Mouse (Mus musculus): ENCODE results near the gene Dnajc9. TPM values are rescaled to one million over a fixed set of nuclear protein-coding genes. Genes with fewer than 3 reads are reported as not detected.

The Dnajc9 gene
- 164 and 228 TPM in 2 replicates for polyA plus RNA-seq (2014; fragmentation: Nextera tagmentation; extraction: Ambion mirVana)

DNA sequence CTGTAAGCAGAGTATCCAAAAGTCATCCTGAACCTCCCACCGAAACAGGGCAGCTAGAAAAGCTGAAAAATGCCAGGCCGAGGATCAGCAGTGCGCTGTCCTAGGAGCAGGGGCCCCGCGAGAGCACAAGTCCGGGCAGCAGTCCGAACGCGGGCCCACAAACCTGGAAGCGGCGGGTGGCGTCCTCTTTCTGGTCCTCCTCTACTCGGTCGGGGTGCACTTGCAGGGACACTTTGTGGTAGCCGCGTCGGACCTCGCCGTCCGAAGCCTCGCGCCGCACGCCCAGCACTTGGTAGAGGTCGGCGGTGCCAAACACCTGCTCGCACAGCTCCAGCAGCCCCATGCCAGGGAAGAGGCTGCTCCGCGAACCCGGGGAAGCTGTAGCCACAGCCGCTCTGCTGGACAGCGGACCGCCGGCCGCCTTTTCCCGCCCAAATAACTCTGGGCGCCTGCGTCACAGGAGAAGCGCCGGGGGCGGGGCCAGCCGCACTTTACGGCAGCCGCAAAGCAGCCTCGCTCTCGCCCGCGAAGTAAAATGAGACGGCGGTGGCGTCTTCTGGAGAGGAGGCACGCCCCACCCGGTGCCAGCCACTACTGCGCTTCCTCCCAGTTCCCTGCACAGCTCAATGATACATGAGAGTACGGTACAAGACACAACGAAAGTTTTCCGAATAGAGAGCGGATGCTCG lies at the start of gene Dnajc9:
Gene Dnajc9, minus strand, starts transcription at position 470 of the 689 bp plus-strand sequence.
- Histone ChIP-seq H3K27me3 (ENCODE audit: control insufficient read depth, insufficient read depth, low read length) (no peaks in the 10 kb centered on the region), H3K9me3 (ENCODE audit: control insufficient read depth, low read length) (no peaks in the 10 kb centered on the region), H3K27ac (ENCODE audit: low read depth, low read length) (peak within 1 kb of the TSS; percentile 39; the same call in 1 of the 2 replicates), H3K36me3 (ENCODE audit: control insufficient read depth, insufficient read depth, low read length) (no peaks in the 10 kb centered on the region; the same call in 1 of the 2 replicates), H3K9ac (ENCODE audit: low read depth, low read length) (peak within 1 kb of the TSS; percentile 78), H3K4me3 (ENCODE audit: low read depth, low read length) (peak within 1 kb of the TSS; percentile 74), H3K4me2 (replicated peaks; ENCODE audit: low read depth, low read length) (peak within 1 kb of the TSS; percentile 78), H3K4me1 (replicated peaks; ENCODE audit: control insufficient read depth, insufficient read depth, low read length) (peaks cover 10% of the 10 kb centered on the region)
- peak; percentile 96 for DNase-seq (ENCODE audit: low spot score)
- peak; percentile 75 for ATAC-seq (ENCODE audit: low FRiP score)
- under 1% methylated on average over 55 of the region's 59 CpGs for WGBS

DNA sequence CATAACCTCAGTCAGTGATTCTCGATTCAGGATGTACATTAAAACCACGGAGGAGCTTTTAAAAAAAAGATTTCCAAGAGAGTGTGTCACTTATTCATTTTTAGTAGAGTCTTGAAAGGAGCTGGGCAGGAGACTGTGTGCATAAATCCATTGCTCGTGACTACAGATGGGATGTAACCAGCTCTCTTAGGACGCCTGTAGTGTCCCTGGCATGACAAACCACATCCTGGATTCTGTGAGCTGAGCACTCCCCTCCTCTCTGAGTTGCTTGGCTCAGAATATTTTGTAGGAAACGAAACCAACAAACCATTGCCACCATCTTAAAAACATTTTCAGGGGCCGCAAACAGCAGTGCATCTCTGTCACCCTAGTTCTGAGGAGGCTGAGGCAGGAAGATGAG lies 48.3 kb upstream of the Dnajc9 start:
- Histone ChIP-seq H3K9me3 (ENCODE audit: control insufficient read depth, low read length) (no peaks in the 10 kb centered on the region), H3K4me2 (replicated peaks; ENCODE audit: low read depth, low read length) (no peak overlapping the region), H3K4me3 (ENCODE audit: low read depth, low read length) (no peak overlapping the region), H3K36me3 (ENCODE audit: control insufficient read depth, insufficient read depth, low read length) (no peaks in the 10 kb centered on the region), H3K27me3 (ENCODE audit: control insufficient read depth, insufficient read depth, low read length) (no peaks in the 10 kb centered on the region), H3K9ac (ENCODE audit: low read depth, low read length) (no peak overlapping the region), H3K4me1 (replicated peaks; ENCODE audit: control insufficient read depth, insufficient read depth, low read length) (no peaks in the 10 kb centered on the region), H3K27ac (ENCODE audit: low read depth, low read length) (no peak overlapping the region)
- ATAC-seq (ENCODE audit: low FRiP score): no peak
- WGBS: 83% methylated on average over 6 of the region's 6 CpGs
- no peak for DNase-seq (ENCODE audit: low spot score)

GRCm38 (mm10) chr14:20432420-20432819 lies 43.7 kb upstream of the Dnajc9 start:
- H3K4me1 ChIP-seq (replicated peaks; ENCODE audit: control insufficient read depth, insufficient read depth, low read length): no peaks in the 10 kb centered on the region

DNA sequence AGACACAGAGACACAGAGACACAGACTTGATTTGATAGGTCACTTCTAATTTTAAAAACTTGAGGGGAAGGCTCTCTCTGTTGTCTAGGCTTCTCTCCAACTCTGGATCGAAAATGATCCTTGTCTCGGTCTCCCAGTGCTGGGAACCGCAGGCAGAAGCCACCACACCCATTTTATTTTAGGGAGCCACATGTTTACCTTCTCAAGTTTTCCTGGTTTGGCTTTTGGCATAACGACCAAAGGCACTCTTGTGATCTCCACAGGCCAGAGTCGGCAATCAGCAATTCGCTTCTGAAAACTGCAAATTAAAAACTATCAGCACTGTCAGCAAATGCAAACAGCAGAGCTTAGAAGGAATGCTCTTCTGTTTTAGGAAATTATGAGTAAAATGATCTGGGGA lies 43.0 kb upstream of the Dnajc9 start:
- Histone ChIP-seq H3K9me3 (ENCODE audit: control insufficient read depth, low read length) (no peaks in the 10 kb centered on the region), H3K4me1 (replicated peaks; ENCODE audit: control insufficient read depth, insufficient read depth, low read length) (no peaks in the 10 kb centered on the region), H3K27ac (ENCODE audit: low read depth, low read length) (no peak overlapping the region), H3K4me3 (ENCODE audit: low read depth, low read length) (no peak overlapping the region), H3K36me3 (ENCODE audit: control insufficient read depth, insufficient read depth, low read length) (no peaks in the 10 kb centered on the region), H3K27me3 (ENCODE audit: control insufficient read depth, insufficient read depth, low read length) (no peaks in the 10 kb centered on the region), H3K4me2 (replicated peaks; ENCODE audit: low read depth, low read length) (no peak overlapping the region), H3K9ac (ENCODE audit: low read depth, low read length) (no peak overlapping the region)
- no peak for DNase-seq (ENCODE audit: low spot score)
- 85% methylated on average over 6 of the region's 6 CpGs for WGBS
- no peak for ATAC-seq (ENCODE audit: low FRiP score)

More at GRCm38 (mm10) chr14:20432420-20432819, 43.7 kb upstream of the Dnajc9 start:
- ATAC-seq (ENCODE audit: low FRiP score) (no peak), DNase-seq (ENCODE audit: low spot score) (no peak)
- no peaks in the 10 kb centered on the region for H3K9me3 ChIP-seq (ENCODE audit: control insufficient read depth, low read length)
- H3K4me3 ChIP-seq (ENCODE audit: low read depth, low read length): no peak overlapping the region
- H3K9ac ChIP-seq (ENCODE audit: low read depth, low read length): no peak overlapping the region
- no peak overlapping the region for H3K4me2 ChIP-seq (replicated peaks; ENCODE audit: low read depth, low read length)
- H3K27ac ChIP-seq (ENCODE audit: low read depth, low read length): no peak overlapping the region
- WGBS: 92% methylated on average over 4 of the region's 4 CpGs
- no peaks in the 10 kb centered on the region for H3K36me3 ChIP-seq (ENCODE audit: control insufficient read depth, insufficient read depth, low read length)
- no peaks in the 10 kb centered on the region for H3K27me3 ChIP-seq (ENCODE audit: control insufficient read depth, insufficient read depth, low read length)

DNA sequence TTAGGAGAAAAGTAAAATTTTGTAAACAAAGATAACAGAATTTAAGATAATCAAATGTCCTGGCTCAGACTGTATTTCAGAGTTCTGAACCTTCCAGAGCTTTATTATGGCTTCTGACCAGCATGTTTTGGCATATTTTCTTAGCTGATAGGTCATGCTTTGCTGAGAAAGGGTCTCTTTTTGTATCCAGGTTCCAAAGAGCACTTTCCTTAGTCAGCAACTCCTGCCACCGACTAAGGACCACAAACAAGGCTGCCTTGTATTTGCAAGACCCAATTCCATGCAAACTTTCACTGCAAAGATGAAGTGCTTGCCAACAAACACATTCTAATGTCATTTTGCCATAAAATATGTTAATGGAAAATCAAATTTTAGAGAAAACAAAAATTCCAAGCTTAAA lies 41.1 kb upstream of the Dnajc9 start:
- DNase-seq (ENCODE audit: low spot score): no peak
- Histone ChIP-seq H3K36me3 (ENCODE audit: control insufficient read depth, insufficient read depth, low read length) (no peaks in the 10 kb centered on the region), H3K27me3 (ENCODE audit: control insufficient read depth, insufficient read depth, low read length) (no peaks in the 10 kb centered on the region), H3K9me3 (ENCODE audit: control insufficient read depth, low read length) (no peaks in the 10 kb centered on the region), H3K27ac (ENCODE audit: low read depth, low read length) (no peak overlapping the region), H3K4me2 (replicated peaks; ENCODE audit: low read depth, low read length) (no peak overlapping the region), H3K4me1 (replicated peaks; ENCODE audit: control insufficient read depth, insufficient read depth, low read length) (no peaks in the 10 kb centered on the region), H3K4me3 (ENCODE audit: low read depth, low read length) (no peak overlapping the region), H3K9ac (ENCODE audit: low read depth, low read length) (no peak overlapping the region)
- ATAC-seq (ENCODE audit: low FRiP score): no peak
- 64% methylated on average over 1 of the region's 1 CpGs for WGBS

DNA sequence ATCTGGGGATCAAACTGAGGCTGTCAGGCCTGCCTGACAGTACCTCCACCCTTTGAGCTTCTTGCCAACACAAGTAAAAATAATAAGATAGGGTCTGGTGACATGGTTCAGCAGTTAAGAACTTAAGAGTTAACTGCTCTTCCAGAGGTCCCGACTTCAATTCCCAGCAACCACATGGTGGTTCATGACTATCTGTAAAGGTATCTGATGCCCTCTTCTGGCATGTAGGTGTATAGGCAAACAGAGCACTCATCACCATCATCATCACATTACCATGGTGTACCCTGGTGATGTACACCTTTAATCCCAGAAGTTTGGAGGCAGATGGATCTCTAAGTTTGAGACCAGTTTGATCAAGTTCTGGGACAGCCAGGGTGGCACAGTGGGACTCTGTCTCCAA lies 39.9 kb upstream of the Dnajc9 start:
- no peak overlapping the region for H3K9ac ChIP-seq (ENCODE audit: low read depth, low read length)
- no peak overlapping the region for H3K4me2 ChIP-seq (replicated peaks; ENCODE audit: low read depth, low read length)
- no peak for DNase-seq (ENCODE audit: low spot score)
- ATAC-seq (ENCODE audit: low FRiP score): no peak
- H3K4me3 ChIP-seq (ENCODE audit: low read depth, low read length): no peak overlapping the region
- no peaks in the 10 kb centered on the region for H3K9me3 ChIP-seq (ENCODE audit: control insufficient read depth, low read length)
- no peaks in the 10 kb centered on the region for H3K36me3 ChIP-seq (ENCODE audit: control insufficient read depth, insufficient read depth, low read length)
- H3K4me1 ChIP-seq (replicated peaks; ENCODE audit: control insufficient read depth, insufficient read depth, low read length): no peaks in the 10 kb centered on the region
- no peaks in the 10 kb centered on the region for H3K27me3 ChIP-seq (ENCODE audit: control insufficient read depth, insufficient read depth, low read length)
- no peak overlapping the region for H3K27ac ChIP-seq (ENCODE audit: low read depth, low read length)
- WGBS: 33% methylated on average over 1 of the region's 1 CpGs

- Histone ChIP-seq H3K9ac (ENCODE audit: low read depth, low read length) (no peak overlapping the region), H3K9me3 (ENCODE audit: control insufficient read depth, low read length) (no peaks in the 10 kb centered on the region), H3K4me2 (replicated peaks; ENCODE audit: low read depth, low read length) (no peak overlapping the region), H3K27ac (ENCODE audit: low read depth, low read length) (no peak overlapping the region), H3K27me3 (ENCODE audit: control insufficient read depth, insufficient read depth, low read length) (no peaks in the 10 kb centered on the region), H3K4me1 (replicated peaks; ENCODE audit: control insufficient read depth, insufficient read depth, low read length) (no peaks in the 10 kb centered on the region), H3K36me3 (ENCODE audit: control insufficient read depth, insufficient read depth, low read length) (no peaks in the 10 kb centered on the region), H3K4me3 (ENCODE audit: low read depth, low read length) (no peak overlapping the region)
- ATAC-seq (ENCODE audit: low FRiP score) (no peak), DNase-seq (ENCODE audit: low spot score) (no peak)
- 85% methylated on average over 6 of the region's 6 CpGs for WGBS
Measured at GRCm38 (mm10) chr14:20423046-20423445, 34.3 kb upstream of the Dnajc9 start.

GRCm38 (mm10) chr14:20422257-20422656 lies 33.5 kb upstream of the Dnajc9 start:
- no peaks in the 10 kb centered on the region for H3K9me3 ChIP-seq (ENCODE audit: control insufficient read depth, low read length)
- H3K4me2 ChIP-seq (replicated peaks; ENCODE audit: low read depth, low read length): no peak overlapping the region
- no peaks in the 10 kb centered on the region for H3K27me3 ChIP-seq (ENCODE audit: control insufficient read depth, insufficient read depth, low read length)
- no peak overlapping the region for H3K4me3 ChIP-seq (ENCODE audit: low read depth, low read length)
- H3K4me1 ChIP-seq (replicated peaks; ENCODE audit: control insufficient read depth, insufficient read depth, low read length): no peaks in the 10 kb centered on the region
- H3K36me3 ChIP-seq (ENCODE audit: control insufficient read depth, insufficient read depth, low read length): no peaks in the 10 kb centered on the region
- ATAC-seq (ENCODE audit: low FRiP score) (no peak), DNase-seq (ENCODE audit: low spot score) (no peak)
- WGBS: 80% methylated on average over 7 of the region's 7 CpGs
- no peak overlapping the region for H3K9ac ChIP-seq (ENCODE audit: low read depth, low read length)
- no peak overlapping the region for H3K27ac ChIP-seq (ENCODE audit: low read depth, low read length)

DNA sequence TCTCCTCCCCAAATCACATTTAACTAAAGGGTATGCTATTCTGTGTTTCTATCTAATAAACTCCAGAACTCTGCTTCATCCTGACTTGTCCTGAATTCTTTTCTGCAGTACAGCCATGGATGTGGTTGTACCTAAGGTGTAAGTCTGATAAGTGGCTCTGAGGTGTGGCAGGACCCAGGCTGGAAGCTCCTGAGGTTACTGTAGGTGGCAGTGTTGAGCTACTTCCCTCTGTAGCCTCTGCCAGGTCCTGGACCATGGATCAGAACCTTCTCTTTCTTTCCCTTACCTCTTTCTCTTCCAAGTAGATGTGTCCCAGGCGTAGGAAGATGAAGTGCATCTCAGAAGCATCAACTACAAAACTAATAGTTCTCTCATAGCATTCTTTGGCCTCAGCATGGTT lies 11.4 kb upstream of the Dnajc9 start:
- DNase-seq (ENCODE audit: low spot score) (peak; percentile 35), ATAC-seq (ENCODE audit: low FRiP score) (no peak)
- no peaks in the 10 kb centered on the region for H3K4me1 ChIP-seq (replicated peaks; ENCODE audit: control insufficient read depth, insufficient read depth, low read length)
- no peaks in the 10 kb centered on the region for H3K9me3 ChIP-seq (ENCODE audit: control insufficient read depth, low read length)
- no peak overlapping the region for H3K9ac ChIP-seq (ENCODE audit: low read depth, low read length)
- WGBS: 83% methylated on average over 1 of the region's 1 CpGs
- no peak overlapping the region for H3K4me2 ChIP-seq (replicated peaks; ENCODE audit: low read depth, low read length)
- no peak overlapping the region for H3K4me3 ChIP-seq (ENCODE audit: low read depth, low read length)
- no peaks in the 10 kb centered on the region for H3K27me3 ChIP-seq (ENCODE audit: control insufficient read depth, insufficient read depth, low read length)
- no peaks in the 10 kb centered on the region for H3K36me3 ChIP-seq (ENCODE audit: control insufficient read depth, insufficient read depth, low read length)
- H3K27ac ChIP-seq (ENCODE audit: low read depth, low read length): no peak overlapping the region
